Mouse (Mus musculus) testis, adult 2 months (tissue): ENCODE data around the gene Gm12695. TPM values are rescaled to one million over a fixed set of nuclear protein-coding genes. Genes with fewer than 3 reads are reported as not detected.

Source experiments
- H3K27ac ChIP-seq: fragments of 200-500 bp; 2 replicates; pipeline ENCODE4 v1.5.1; 2012; ENCODE audit warnings: low read depth, low read length; ENCODE audit not compliant: control insufficient read depth, insufficient read depth
- H3K27me3 ChIP-seq: fragments of 200-500 bp; 2 replicates; pipeline ENCODE4 v1.6.1; 2012; ENCODE audit warnings: mild to moderate bottlenecking, low read length, moderate library complexity; ENCODE audit not compliant: control insufficient read depth, insufficient read depth
- H3K36me3 ChIP-seq: fragments of 200-500 bp; 2 replicates; pipeline ENCODE4 v1.6.1; 2012; ENCODE audit warnings: mild to moderate bottlenecking, low read length; ENCODE audit not compliant: control insufficient read depth, insufficient read depth
- H3K4me1 ChIP-seq: fragments of 200-500 bp; 2 replicates; pipeline ENCODE4 v1.6.1; 2012; ENCODE audit warnings: low read length; ENCODE audit not compliant: control insufficient read depth, insufficient read depth
- H3K4me3 ChIP-seq: fragments of 200-500 bp; 2 replicates; pipeline ENCODE4 v1.5.1; 2012; ENCODE audit warnings: low read depth, mild to moderate bottlenecking, low read length, moderate library complexity, mixed read lengths; ENCODE audit not compliant: control insufficient read depth
- CTCF ChIP-seq: fragments of 200-500 bp; IDR thresholded peaks from 2 replicates; pipeline ENCODE4 v1.5.1; 2012; ENCODE audit warnings: low read depth, mild to moderate bottlenecking, inconsistent platforms, low read length, moderate library complexity; ENCODE audit not compliant: control insufficient read depth, insufficient read depth, insufficient replicate concordance
- POLR2A ChIP-seq: fragments of 200-500 bp; IDR thresholded peaks from 2 replicates; pipeline ENCODE4 v1.6.1; 2012; ENCODE audit warnings: low read depth, mild to moderate bottlenecking, inconsistent platforms, low read length, moderate library complexity; ENCODE audit not compliant: control insufficient read depth
- polyA plus RNA-seq: library from polyadenylated mRNA; depleted of rRNA; stranded (reverse); fragments of >200 nt; gene quantifications from 2 replicates; pipeline ENCODE4 v1.2.3, GENCODE M21; 2012

Gene Gm12695
- polyA plus RNA-seq, 1 experiment: 2.6 TPM

GRCm38 (mm10) chr4:96786610-96787009 is 1.6 kb upstream of the Gm12695 start:
- no peak overlapping the region for H3K27ac ChIP-seq
- H3K27me3 ChIP-seq: no peaks in the 10 kb centered on the region
- H3K4me3 ChIP-seq: peak overlapping the region; percentile 81
- no peaks in the 10 kb centered on the region for H3K36me3 ChIP-seq
- no peak for TF ChIP-seq CTCF
- TF ChIP-seq POLR2A: peak; percentile 64; the same call in 1 of the 2 replicates
- peaks cover 4% of the 10 kb centered on the region; the same call in 1 of the 2 replicates for H3K4me1 ChIP-seq

DNA sequence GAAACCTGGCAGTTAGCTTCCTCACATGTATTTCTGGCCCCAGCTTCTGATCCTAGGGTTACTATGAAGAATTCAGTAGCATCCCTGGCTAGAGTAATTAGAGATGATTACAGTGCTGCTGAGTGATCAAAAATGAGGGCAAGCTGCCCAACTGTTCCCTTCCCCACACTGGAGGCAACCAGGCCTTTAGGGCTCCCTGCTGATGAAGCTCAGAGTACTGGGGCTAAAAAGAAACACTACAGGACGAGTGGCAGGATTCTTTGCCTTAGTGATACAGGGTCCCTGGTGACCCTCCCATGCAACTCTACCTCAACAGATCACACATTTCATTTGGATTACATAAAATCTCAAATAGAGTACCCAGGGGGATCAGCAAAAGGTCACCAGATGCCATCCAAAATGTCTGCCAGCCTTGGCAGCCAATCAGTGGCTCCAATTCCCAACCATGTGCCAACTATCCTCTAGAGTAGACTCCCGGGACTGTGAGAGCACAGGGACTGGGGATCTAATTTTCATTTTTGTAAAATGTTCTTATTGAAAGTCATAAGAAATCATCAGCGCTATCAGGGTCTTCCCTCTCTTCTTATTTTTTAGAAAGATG is 11.9 kb downstream of the Gm12695 start:
- H3K27me3 ChIP-seq: no peaks in the 10 kb centered on the region
- TF ChIP-seq POLR2A: no peak
- no peak overlapping the region for H3K27ac ChIP-seq
- H3K4me1 ChIP-seq: no peaks in the 10 kb centered on the region
- H3K36me3 ChIP-seq: no peaks in the 10 kb centered on the region
- no peak overlapping the region for H3K4me3 ChIP-seq

- no peaks in the 10 kb centered on the region for H3K27me3 ChIP-seq
- no peaks in the 10 kb centered on the region for H3K4me1 ChIP-seq
- H3K36me3 ChIP-seq: no peaks in the 10 kb centered on the region
- TF ChIP-seq POLR2A (no peak), CTCF (no peak)
- no peak overlapping the region for H3K27ac ChIP-seq
- H3K4me3 ChIP-seq: no peak overlapping the region
Measured at GRCm38 (mm10) chr4:96766396-96766998, 18.5 kb downstream of the Gm12695 start.

DNA sequence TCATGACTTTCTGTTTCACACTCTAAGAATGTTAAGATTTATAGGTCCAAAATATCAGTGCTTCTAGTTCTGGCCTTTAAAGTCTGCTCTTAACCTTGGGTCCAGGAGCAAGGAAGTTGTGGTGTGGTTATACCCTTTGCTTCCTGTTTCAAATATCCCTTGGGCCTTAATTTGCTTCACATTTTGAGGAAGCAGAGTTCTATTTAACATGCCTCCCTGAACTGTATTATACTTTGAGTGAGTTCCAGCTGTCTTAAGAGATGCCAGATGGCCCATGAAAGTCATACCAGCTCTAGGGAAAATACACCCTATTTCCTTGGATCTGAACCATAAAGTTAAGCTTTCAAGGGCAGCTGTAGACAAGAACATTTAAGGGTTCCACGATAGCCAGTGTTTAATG is 33.0 kb downstream of the Gm12695 start:
- H3K27ac ChIP-seq: no peak overlapping the region
- H3K4me1 ChIP-seq: no peaks in the 10 kb centered on the region
- H3K36me3 ChIP-seq: no peaks in the 10 kb centered on the region
- no peaks in the 10 kb centered on the region for H3K27me3 ChIP-seq
- no peak overlapping the region for H3K4me3 ChIP-seq
- TF ChIP-seq POLR2A (no peak), CTCF (no peak)

DNA sequence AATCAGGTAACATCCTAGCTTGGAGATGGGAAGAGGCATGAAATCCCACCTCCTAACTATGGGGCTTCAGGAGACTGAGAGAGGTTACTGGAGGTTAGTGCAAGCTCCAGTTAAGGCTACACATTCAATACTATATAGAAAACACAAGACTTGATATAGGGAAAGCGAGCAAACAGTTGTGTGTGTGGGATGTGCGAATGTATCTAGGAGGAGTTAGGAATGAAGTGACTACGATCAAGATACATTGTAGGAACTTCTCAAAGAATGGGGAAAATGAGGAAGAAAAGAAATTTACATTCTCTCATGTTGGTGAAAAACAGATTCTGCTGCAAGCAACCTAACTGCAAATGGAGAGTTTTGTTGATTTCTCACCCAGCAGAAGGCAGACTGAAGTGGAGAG is 44.5 kb downstream of the Gm12695 start:
- Histone ChIP-seq H3K4me1 (no peaks in the 10 kb centered on the region), H3K4me3 (no peak overlapping the region), H3K27ac (no peak overlapping the region), H3K36me3 (no peaks in the 10 kb centered on the region), H3K27me3 (no peaks in the 10 kb centered on the region)
- TF ChIP-seq CTCF (no peak), POLR2A (no peak)

- no peaks in the 10 kb centered on the region for H3K4me1 ChIP-seq
- H3K27me3 ChIP-seq: no peaks in the 10 kb centered on the region
- H3K4me3 ChIP-seq: no peak overlapping the region
- TF ChIP-seq POLR2A (no peak), CTCF (no peak)
- no peaks in the 10 kb centered on the region for H3K36me3 ChIP-seq
- no peak overlapping the region for H3K27ac ChIP-seq
Measured at GRCm38 (mm10) chr4:96729256-96729655, 55.7 kb downstream of the Gm12695 start.

GRCm38 (mm10) chr4:96728211-96728610 is 56.8 kb downstream of the Gm12695 start:
- no peaks in the 10 kb centered on the region for H3K4me1 ChIP-seq
- no peak for TF ChIP-seq CTCF
- no peak for TF ChIP-seq POLR2A
- no peaks in the 10 kb centered on the region for H3K27me3 ChIP-seq
- no peak overlapping the region for H3K4me3 ChIP-seq
- no peaks in the 10 kb centered on the region for H3K36me3 ChIP-seq
- H3K27ac ChIP-seq: no peak overlapping the region

DNA sequence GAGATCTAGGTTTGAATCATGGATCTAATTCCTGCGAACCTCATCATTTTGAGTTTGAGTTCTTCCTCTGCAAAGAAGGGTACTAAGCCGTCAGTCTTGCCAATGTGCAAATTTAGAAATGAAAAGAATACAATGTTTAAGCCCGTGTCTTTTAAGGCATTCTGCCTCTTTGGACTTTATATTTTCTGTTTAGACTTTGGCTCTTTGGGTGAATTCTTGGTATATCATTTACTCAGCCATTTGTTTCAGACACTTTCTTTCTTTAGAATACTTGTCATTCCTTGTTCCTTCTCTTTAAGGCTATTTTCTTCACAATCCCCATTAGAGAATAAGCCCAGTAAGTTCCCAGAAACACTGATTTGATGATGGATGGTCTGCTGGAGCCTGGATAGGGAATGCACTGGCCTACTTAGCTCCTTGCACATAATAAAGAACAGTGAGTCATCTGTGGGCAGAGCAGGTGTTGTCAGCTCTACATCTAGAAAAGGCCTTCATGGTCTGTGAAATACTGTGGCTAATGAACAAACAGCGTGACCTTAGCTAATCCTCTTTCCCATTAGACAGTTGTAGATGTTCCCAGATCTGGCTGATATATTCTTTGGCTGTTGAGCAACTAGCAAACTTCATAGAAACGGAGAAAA is 59.5 kb downstream of the Gm12695 start:
- H3K27me3 ChIP-seq: no peaks in the 10 kb centered on the region
- no peaks in the 10 kb centered on the region for H3K4me1 ChIP-seq
- TF ChIP-seq CTCF (no peak), POLR2A (no peak)
- no peaks in the 10 kb centered on the region for H3K36me3 ChIP-seq
- H3K4me3 ChIP-seq: no peak overlapping the region
- H3K27ac ChIP-seq: no peak overlapping the region
